Mouse (Mus musculus) brain, embryonic 18.5 days (tissue): ENCODE data around the gene Foxp1.

Experiments
- DNase-seq: peaks from one replicate; pipeline ENCODE4 v3.0.0-alpha.2; 2012; ENCODE audit warnings: low read depth, low spot score

Gene Foxp1

DNA sequence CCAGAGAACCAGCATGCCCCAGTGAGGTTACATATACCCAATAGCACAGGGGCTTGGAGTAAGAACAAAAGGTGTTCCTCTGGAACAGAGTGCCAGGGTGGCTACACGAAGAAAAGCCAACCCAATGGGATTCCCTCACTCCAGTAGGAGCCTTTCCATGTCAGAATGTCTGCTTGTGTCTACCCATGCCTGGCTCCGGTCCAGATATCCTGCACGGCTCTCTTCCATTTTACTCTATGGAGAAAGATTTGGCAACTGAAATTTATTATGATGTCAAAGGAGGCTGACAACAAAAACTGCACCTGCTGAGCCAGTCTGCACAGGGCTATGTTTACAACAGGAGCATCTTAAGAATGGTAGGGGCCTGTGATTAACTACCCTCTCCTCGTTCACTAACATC lies 233.3 kb downstream of the Foxp1 start:
- no peak for DNase-seq

DNA sequence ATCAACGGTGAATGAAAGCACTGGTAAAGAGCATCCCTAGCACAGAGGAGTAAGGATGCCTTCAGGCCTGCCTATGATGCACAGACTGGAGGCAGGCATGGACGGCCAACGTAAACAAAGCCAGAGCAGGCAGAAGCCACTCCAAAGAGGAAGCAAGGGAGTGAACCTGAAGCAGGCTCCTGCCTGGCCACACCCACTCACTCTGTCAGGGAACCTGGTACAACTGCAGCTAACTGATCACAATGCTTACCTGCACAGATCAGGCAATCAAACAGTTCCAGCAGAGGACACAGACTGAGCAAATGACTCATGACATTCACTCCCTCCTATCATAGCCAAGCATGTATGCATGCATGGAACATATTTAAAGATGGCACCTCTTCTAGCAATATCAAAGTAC lies 237.5 kb downstream of the Foxp1 start:
- no peak for DNase-seq

- no peak for DNase-seq
Observed at GRCm38 (mm10) chr6:99284019-99284418, 238.5 kb downstream of the Foxp1 start.

DNA sequence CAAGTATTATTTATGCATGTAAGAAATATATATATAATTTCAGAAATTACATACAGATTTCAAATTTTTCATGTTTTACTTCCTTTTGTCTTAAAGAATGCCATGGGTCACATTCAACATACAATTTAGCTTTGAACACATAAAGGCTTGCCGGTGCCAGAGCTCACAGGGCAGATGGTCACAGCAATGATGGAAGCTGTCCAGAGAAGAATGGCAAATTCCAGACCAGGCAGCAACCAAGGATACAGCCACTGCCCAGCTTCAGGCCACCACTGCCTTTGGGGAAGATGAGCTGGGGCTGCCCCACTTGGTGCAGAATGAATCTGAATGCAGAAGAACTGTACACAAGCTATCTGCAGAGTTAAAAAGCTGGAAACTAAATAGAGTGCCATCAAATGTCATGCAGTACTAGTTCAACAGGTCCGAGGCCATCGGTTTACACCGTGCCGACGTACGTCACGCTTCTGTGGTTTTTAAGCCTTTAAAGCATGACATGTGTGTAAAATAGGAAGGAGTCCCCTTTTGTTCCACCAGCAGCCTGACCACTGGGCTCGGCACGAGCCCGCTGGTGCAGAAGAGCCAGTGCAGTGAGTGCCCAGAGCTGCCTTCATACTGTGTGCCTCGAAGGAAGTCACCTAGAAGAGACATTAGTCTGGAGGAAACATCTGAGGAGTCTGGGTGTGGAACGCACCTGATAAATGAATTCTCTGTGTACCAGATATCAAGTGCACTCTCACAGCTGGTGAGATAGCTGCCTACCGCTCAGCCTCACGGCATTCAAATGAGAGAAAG lies 239.5 kb downstream of the Foxp1 start:
- no peak for DNase-seq

- no peak for DNase-seq
Observed at GRCm38 (mm10) chr6:99281433-99281832, 241.1 kb downstream of the Foxp1 start.

DNA sequence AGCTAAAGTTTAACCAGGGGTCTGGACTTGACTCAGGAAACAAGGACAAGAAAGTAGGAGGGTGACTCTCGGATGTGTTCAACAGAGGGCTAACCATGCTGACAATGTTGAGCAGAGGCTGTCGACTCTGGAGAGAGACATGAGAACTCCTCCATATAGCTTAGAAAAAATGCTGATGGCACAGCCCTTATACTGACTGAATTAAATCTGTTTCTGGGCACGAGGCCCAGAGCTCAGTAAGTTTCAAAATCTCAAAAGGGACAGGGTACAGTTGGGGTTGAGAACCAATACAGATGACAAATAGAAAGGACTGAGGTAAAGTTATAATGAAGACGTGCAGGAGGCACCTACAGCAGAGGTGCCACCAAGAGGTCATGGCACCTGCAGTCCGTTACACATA lies 241.9 kb downstream of the Foxp1 start:
- no peak for DNase-seq

- DNase-seq, result no peak
Observed at GRCm38 (mm10) chr6:99277251-99277650, 245.3 kb downstream of the Foxp1 start.

- no peak for DNase-seq
Observed at GRCm38 (mm10) chr6:99276297-99276653, 246.2 kb downstream of the Foxp1 start.

DNA sequence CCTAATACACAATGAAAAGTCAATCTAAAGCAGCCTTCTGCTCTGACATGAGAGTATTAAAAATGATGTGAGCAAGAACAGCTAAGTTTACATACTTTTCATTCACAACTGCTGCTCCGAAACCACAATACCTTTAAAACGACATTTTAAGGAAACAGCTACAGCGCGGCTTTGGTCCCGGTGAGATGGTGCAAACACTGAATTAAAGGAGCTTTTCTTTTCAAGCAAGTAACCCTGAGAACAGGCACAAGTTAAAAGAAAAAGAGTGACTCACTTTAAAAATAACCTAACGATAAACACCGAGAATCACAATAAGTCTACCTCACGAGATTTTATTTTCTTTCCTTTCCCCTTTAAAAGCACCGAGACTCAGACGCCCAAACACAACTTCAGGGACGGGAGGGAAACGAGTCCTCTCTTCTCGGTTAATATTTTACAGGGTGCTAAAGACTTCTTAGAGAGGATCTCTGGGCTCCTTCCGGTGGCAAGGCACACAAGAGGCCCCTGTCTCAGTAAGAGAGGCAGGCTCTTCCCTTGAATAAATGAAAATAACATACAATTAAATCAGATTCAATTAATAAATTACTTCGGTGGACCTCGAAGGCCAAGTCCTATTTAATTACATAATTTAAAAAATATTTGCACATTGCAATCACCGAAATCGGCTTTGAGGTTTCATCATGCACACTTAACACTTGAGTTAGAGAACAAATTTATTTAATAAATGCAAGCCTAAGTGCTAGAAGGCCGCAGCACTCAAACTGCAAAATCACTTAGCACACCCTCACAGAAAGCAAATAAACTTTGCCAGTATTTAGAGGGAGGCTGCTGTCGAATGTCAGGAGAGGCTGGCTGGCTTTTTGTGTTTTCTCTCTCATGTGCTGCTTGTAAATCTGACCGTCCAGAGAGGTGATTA lies 246.9 kb downstream of the Foxp1 start:
- no peak for DNase-seq

GRCm38 (mm10) chr6:99274667-99275066 lies 247.9 kb downstream of the Foxp1 start:
- no peak for DNase-seq

- no peak for DNase-seq
Observed at GRCm38 (mm10) chr6:99274222-99274621, 248.3 kb downstream of the Foxp1 start.

DNA sequence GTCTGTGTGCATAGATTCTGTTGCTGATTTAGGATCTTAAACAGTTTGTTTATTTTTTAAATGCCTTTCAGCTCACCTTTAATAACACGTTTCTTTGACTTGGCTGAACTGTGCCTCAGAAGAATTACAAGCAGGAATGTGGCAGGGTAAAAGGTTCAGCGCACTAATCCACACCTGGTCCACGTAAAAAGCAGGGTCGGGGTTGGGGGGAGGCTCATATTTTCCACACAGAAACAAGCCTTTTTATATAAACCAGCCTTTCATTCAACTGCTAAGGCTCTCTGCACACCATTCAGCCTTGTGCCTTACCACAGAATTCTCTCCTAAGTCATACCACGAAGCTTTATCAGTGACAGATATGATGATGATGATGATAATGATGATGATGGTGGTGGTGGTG lies 249.3 kb downstream of the Foxp1 start:
- no peak for DNase-seq

DNA sequence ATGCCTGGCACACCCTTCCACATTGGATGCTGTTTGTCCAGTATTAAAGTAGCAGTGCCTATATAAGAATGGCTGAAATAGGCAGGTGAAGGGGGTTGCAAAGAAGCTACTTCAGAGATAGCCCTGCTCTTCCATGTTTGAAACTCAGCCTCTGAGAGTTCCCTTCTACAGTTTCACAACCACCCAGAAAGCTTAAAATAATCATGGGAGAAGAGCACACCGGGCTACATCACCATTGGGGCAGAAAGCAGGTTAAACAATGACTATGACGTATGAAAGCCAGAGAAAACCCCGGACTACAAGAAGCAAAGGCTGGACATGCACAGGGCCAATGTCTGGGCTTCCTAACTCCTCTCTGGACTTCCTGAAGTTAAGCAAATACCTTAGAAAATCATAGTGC lies 250.3 kb downstream of the Foxp1 start:
- no peak for DNase-seq

DNA sequence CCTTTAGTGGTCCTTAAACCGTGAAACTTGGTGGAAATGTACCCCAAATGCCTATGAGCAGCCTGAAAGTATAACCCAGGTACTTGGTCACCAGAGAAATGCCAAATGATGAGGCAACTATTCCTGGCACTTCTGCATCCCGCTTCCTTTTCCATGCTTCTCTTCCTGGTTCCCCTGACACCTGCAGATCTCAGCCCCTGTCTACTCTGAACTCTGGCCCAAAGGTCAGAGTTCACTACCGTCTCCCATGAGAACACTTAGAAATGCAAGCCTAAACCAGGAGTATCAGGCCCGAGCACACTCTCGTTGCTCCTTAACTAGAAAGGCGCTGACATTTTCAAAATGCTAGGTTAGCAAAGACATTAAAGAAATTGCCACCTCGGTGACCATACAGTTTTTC lies 250.8 kb downstream of the Foxp1 start:
- DNase-seq, result no peak

DNA sequence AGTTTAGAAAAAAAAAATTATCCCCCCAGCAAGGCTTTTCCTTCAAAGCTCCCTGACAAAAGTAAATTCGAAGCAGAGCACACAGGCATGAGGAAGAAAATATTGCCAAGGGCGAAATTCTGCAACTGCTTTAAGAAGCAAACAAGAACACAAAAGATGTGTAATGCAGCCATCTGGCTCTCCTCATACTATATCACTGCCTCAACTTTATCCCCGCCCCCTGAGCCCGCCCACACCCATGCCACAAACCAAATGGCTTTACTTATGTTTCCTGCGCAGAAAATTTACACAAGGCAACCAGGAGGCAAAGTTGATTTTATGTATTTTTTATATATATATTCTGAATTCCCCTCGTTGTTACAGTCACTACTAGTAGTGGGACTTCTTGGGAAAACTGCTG lies 252.6 kb downstream of the Foxp1 start:
- no peak for DNase-seq

- DNase-seq, result no peak
Observed at GRCm38 (mm10) chr6:99268171-99269061, 254.1 kb downstream of the Foxp1 start.

GRCm38 (mm10) chr6:99265945-99266656 lies 256.4 kb downstream of the Foxp1 start:
- no peak for DNase-seq

DNA sequence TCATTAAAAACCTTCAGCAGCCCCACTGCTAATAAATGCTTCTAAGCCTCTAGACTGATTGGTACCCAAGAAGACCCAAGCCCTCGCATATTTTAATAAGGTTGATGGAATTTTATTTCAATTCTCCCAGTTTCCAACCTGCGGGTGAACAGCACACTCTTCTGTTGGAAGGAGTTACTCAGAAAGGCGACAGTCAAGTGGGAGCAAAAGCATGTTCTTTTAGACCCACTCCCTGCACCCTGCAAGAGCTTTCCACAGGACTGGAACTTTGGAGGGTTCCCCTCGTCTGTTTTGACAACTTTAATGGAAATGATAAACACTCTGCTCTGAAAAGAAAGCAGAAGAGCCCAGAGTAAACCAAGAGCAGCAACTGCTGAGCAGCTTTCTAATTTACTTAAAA lies 257.3 kb downstream of the Foxp1 start:
- no peak for DNase-seq

- no peak for DNase-seq
Observed at GRCm38 (mm10) chr6:99264192-99265093, 258.1 kb downstream of the Foxp1 start.

- DNase-seq, result no peak
Observed at GRCm38 (mm10) chr6:99263886-99264185, 258.7 kb downstream of the Foxp1 start.
